Mouse (Mus musculus): ENCODE measurements around the gene Tra2a. TPM values are rescaled to one million over a fixed set of nuclear protein-coding genes. Genes with fewer than 3 reads are reported as not detected.

The Tra2a gene
- total RNA-seq, 2 experiments from 2014 or later, result 91.9 to 94.1 TPM

- DNase-seq, result no peak
- intact Hi-C loops (cut with DNase I), result no loop called here
These were observed 22.3 kb downstream of the Tra2a start for GRCm38 (mm10) chr6:49241562-49241961.

GRCm38 (mm10) chr6:49236331-49236730, 27.5 kb downstream of the Tra2a start:
- DNase-seq, result peak; percentile 99
- intact Hi-C loops (cut with DNase I), result no loop called here

GRCm38 (mm10) chr6:49233356-49233755, 30.5 kb downstream of the Tra2a start:
- DNase-seq, result no peak
- intact Hi-C loops (cut with DNase I), result no loop called here

GRCm38 (mm10) chr6:49228126-49228679, 35.6 kb downstream of the Tra2a start:
- intact Hi-C loops (cut with DNase I), result no loop called here
- peak; percentile 54 for DNase-seq

GRCm38 (mm10) chr6:49227184-49227735, 36.6 kb downstream of the Tra2a start:
- intact Hi-C loops (cut with DNase I), result no loop called here
- DNase-seq, result peak; percentile 36

GRCm38 (mm10) chr6:49225728-49226123, 38.1 kb downstream of the Tra2a start:
- DNase-seq, result no peak
- intact Hi-C loops (cut with DNase I), result no loop called here

GRCm38 (mm10) chr6:49224923-49225727, 38.7 kb downstream of the Tra2a start:
- intact Hi-C loops (cut with DNase I), result no loop called here
- no peak for DNase-seq

- no peak for DNase-seq
- intact Hi-C loops (cut with DNase I), result no loop called here
These were observed 41.9 kb downstream of the Tra2a start for GRCm38 (mm10) chr6:49221906-49222305.

- intact Hi-C loops (cut with DNase I), result no loop called here
- no peak for DNase-seq
These were observed 43.8 kb downstream of the Tra2a start for GRCm38 (mm10) chr6:49219920-49220604.

- intact Hi-C loops (cut with DNase I), result no loop called here
These were observed 44.8 kb downstream of the Tra2a start for GRCm38 (mm10) chr6:49219001-49219560.

GRCm38 (mm10) chr6:49218275-49218802, 45.5 kb downstream of the Tra2a start:
- intact Hi-C loops (cut with DNase I), result no loop called here
- DNase-seq, result peak; percentile 22

More at GRCm38 (mm10) chr6:49219001-49219560, 44.8 kb downstream of the Tra2a start:
- no peak for DNase-seq

- intact Hi-C loops (cut with DNase I), result no loop called here
- peak; percentile 95 for DNase-seq
These were observed 46.1 kb downstream of the Tra2a start for GRCm38 (mm10) chr6:49217581-49218274.

GRCm38 (mm10) chr6:49216811-49217542, 46.9 kb downstream of the Tra2a start:
- no peak for DNase-seq
- intact Hi-C loops (cut with DNase I), result no loop called here

- no peak for DNase-seq
- intact Hi-C loops (cut with DNase I), result no loop called here
These were observed 47.9 kb downstream of the Tra2a start for GRCm38 (mm10) chr6:49215748-49216585.

GRCm38 (mm10) chr6:49214928-49215747, 48.7 kb downstream of the Tra2a start, which contains the start of gene Igf2bp3:
TSS of gene Igf2bp3 (minus strand) at chr6:49214957.
- DNase-seq, result peak; percentile 94
- intact Hi-C loops (cut with DNase I), result loop anchor here (5.0 kb wide), 1 partner anchor 158 kb away; no protein-coding TSS in a partner anchor

GRCm38 (mm10) chr6:49214086-49214927, 49.5 kb downstream of the Tra2a start:
- intact Hi-C loops (cut with DNase I), result loop anchor here (5.0 kb wide), 1 partner anchor 157 kb away; no protein-coding TSS in a partner anchor

More at GRCm38 (mm10) chr6:49214086-49214927, 49.5 kb downstream of the Tra2a start:
- DNase-seq, result peak; percentile 73
